Mouse (Mus musculus) midbrain, embryonic 16.5 days (tissue): ENCODE data around the gene Kcnh6. TPM values are rescaled to one million over a fixed set of nuclear protein-coding genes. Genes with fewer than 3 reads are reported as not detected.

ENCODE experiments used
- ATAC-seq: fragments of 200-750 bp; cut with Nextera tagmentation; 2 replicates; pipeline ENCODE4 v1.8.0; 2017; ENCODE audit warnings: moderate TSS enrichment
- H3K27ac ChIP-seq: fragments of 300-500 bp; sonication (generic); 2 replicates; pipeline ENCODE4 v1.5.1; 2014; ENCODE audit warnings: mild to moderate bottlenecking, low read length, mixed read lengths
- H3K27me3 ChIP-seq: fragments of 300-500 bp; sonication (generic); 2 replicates; pipeline ENCODE4 v1.6.1; 2014; ENCODE audit warnings: low read depth, low read length, mixed read lengths; ENCODE audit not compliant: control insufficient read depth, insufficient read depth
- H3K36me3 ChIP-seq: fragments of 300-500 bp; sonication (generic); 2 replicates; pipeline ENCODE4 v1.6.1; 2014; ENCODE audit warnings: mild to moderate bottlenecking, low read length, moderate library complexity, mixed read lengths; ENCODE audit not compliant: control insufficient read depth, insufficient read depth
- H3K4me1 ChIP-seq: fragments of 300-500 bp; sonication (generic); 2 replicates; pipeline ENCODE4 v1.6.1; 2014; ENCODE audit warnings: mild to moderate bottlenecking, low read length, mixed read lengths; ENCODE audit not compliant: control insufficient read depth, insufficient read depth
- H3K4me2 ChIP-seq: fragments of 300-500 bp; sonication (generic); 2 replicates; pipeline ENCODE4 v1.6.1; 2014; ENCODE audit warnings: mild to moderate bottlenecking, low read length, mixed read lengths
- H3K4me3 ChIP-seq: fragments of 300-500 bp; sonication (generic); 2 replicates; pipeline ENCODE4 v1.5.1; 2014; ENCODE audit warnings: low read depth, mild to moderate bottlenecking, low read length, moderate library complexity, mixed read lengths
- H3K9ac ChIP-seq: fragments of 300-500 bp; sonication (generic); 2 replicates; pipeline ENCODE4 v1.6.1; 2014; ENCODE audit warnings: low read depth, low read length, mixed read lengths
- H3K9me3 ChIP-seq: fragments of 300-500 bp; sonication (generic); replicated peaks from 2 replicates; pipeline ENCODE4 v1.6.1; 2014; ENCODE audit warnings: mild to moderate bottlenecking, low read length, mixed read lengths; ENCODE audit not compliant: control insufficient read depth, poor library complexity, severe bottlenecking
- WGBS: fragments of 180-500 bp; shearing (Covaris S2); extraction: QIAGEN DNeasy Blood & Tissue Kit; methylation state at CpG from one replicate; pipeline ENCODE4 v1.1.7; 2014; 5-methylcytosine and 5-hydroxymethylcytosine counted together
- polyA plus RNA-seq: library from polyadenylated mRNA; unstranded; fragments of >200 nt; fragmentation: Nextera tagmentation; extraction: Ambion mirVana; gene quantifications from 2 replicates; pipeline ENCODE4 v1.2.1, GENCODE M21; 2015

Kcnh6 gene
- polyA plus RNA-seq, 1 experiment from 2014 or later: 2.2 TPM

GRCm38 (mm10) chr11:106000062-106000461 is 7.9 kb upstream of the Kcnh6 start:
- Histone ChIP-seq H3K4me2 (no peak overlapping the region), H3K9me3 (no peaks in the 10 kb centered on the region), H3K27ac (no peak overlapping the region), H3K4me3 (no peak overlapping the region), H3K36me3 (no peaks in the 10 kb centered on the region), H3K4me1 (no peaks in the 10 kb centered on the region), H3K27me3 (no peaks in the 10 kb centered on the region), H3K9ac (no peak overlapping the region)
- no peak for ATAC-seq
- 93% methylated on average over 6 of the region's 6 CpGs for WGBS

GRCm38 (mm10) chr11:106001718-106002117 is 6.2 kb upstream of the Kcnh6 start:
- Histone ChIP-seq H3K9ac (no peak overlapping the region), H3K4me2 (no peak overlapping the region), H3K27ac (no peak overlapping the region), H3K4me1 (no peaks in the 10 kb centered on the region), H3K36me3 (no peaks in the 10 kb centered on the region), H3K27me3 (no peaks in the 10 kb centered on the region), H3K4me3 (no peak overlapping the region), H3K9me3 (no peaks in the 10 kb centered on the region)
- WGBS: 38% methylated on average over 4 of the region's 4 CpGs
- ATAC-seq: no peak

GRCm38 (mm10) chr11:106004576-106004975 is 3.3 kb upstream of the Kcnh6 start:
- Histone ChIP-seq H3K27me3 (peaks cover 2% of the 10 kb centered on the region; the same call in 1 of the 2 replicates), H3K4me3 (no peak overlapping the region), H3K9me3 (no peaks in the 10 kb centered on the region), H3K27ac (no peak overlapping the region), H3K4me1 (no peaks in the 10 kb centered on the region), H3K36me3 (no peaks in the 10 kb centered on the region), H3K9ac (no peak overlapping the region), H3K4me2 (no peak overlapping the region)
- no peak for ATAC-seq
- WGBS: 83% methylated on average over 1 of the region's 1 CpGs

GRCm38 (mm10) chr11:106005970-106006369 is 2.0 kb upstream of the Kcnh6 start:
- H3K4me2 ChIP-seq: no peak overlapping the region
- H3K9me3 ChIP-seq: no peaks in the 10 kb centered on the region
- no peak overlapping the region for H3K4me3 ChIP-seq
- no peaks in the 10 kb centered on the region for H3K36me3 ChIP-seq
- H3K27ac ChIP-seq: no peak overlapping the region
- no peak overlapping the region for H3K9ac ChIP-seq
- H3K27me3 ChIP-seq: peaks cover 2% of the 10 kb centered on the region; the same call in 1 of the 2 replicates
- no peak for ATAC-seq
- H3K4me1 ChIP-seq: no peaks in the 10 kb centered on the region
- 33% methylated on average over 5 of the region's 5 CpGs for WGBS

GRCm38 (mm10) chr11:106012711-106013110 is 4.8 kb downstream of the Kcnh6 start:
- no peak overlapping the region for H3K27ac ChIP-seq
- H3K9ac ChIP-seq: no peak overlapping the region
- no peak overlapping the region for H3K4me3 ChIP-seq
- H3K4me1 ChIP-seq: peaks cover 5% of the 10 kb centered on the region
- H3K4me2 ChIP-seq: no peak overlapping the region
- no peak for ATAC-seq
- WGBS: 57% methylated on average over 7 of the region's 7 CpGs
- H3K36me3 ChIP-seq: no peaks in the 10 kb centered on the region
- H3K27me3 ChIP-seq: peaks cover 2% of the 10 kb centered on the region; the same call in 1 of the 2 replicates
- H3K9me3 ChIP-seq: no peaks in the 10 kb centered on the region

GRCm38 (mm10) chr11:106013556-106014225 is 5.8 kb downstream of the Kcnh6 start:
- WGBS: 63% methylated on average over 11 of the region's 11 CpGs
- H3K4me3 ChIP-seq: no peak overlapping the region
- no peaks in the 10 kb centered on the region for H3K36me3 ChIP-seq
- no peak overlapping the region for H3K9ac ChIP-seq
- no peaks in the 10 kb centered on the region for H3K9me3 ChIP-seq
- no peak overlapping the region for H3K4me2 ChIP-seq
- ATAC-seq: peak; percentile 64; the same call in 1 of the 2 replicates
- peaks cover 5% of the 10 kb centered on the region for H3K4me1 ChIP-seq
- H3K27me3 ChIP-seq: peaks cover under 1% of the 10 kb centered on the region; the same call in 1 of the 2 replicates
- H3K27ac ChIP-seq: no peak overlapping the region

GRCm38 (mm10) chr11:106016440-106016839 is 8.5 kb downstream of the Kcnh6 start:
- Histone ChIP-seq H3K27me3 (no peaks in the 10 kb centered on the region), H3K4me1 (peaks cover 13% of the 10 kb centered on the region), H3K27ac (no peak overlapping the region), H3K9me3 (no peaks in the 10 kb centered on the region), H3K9ac (no peak overlapping the region), H3K4me2 (no peak overlapping the region), H3K36me3 (no peaks in the 10 kb centered on the region), H3K4me3 (no peak overlapping the region)
- ATAC-seq: no peak
- 83% methylated on average over 5 of the region's 5 CpGs for WGBS

- peak overlapping the region; percentile 84 for H3K27ac ChIP-seq
- peak; percentile 83 for ATAC-seq
- WGBS: under 1% methylated on average over 50 of the region's 50 CpGs
These were observed 12.3 kb downstream of the Kcnh6 start for GRCm38 (mm10) chr11:106020051-106020763.

GRCm38 (mm10) chr11:106025774-106026173 is 17.9 kb downstream of the Kcnh6 start:
- ATAC-seq: no peak
- no peaks in the 10 kb centered on the region for H3K9me3 ChIP-seq

More at GRCm38 (mm10) chr11:106020051-106020763, 12.3 kb downstream of the Kcnh6 start:
- no peaks in the 10 kb centered on the region for H3K9me3 ChIP-seq
- H3K36me3 ChIP-seq: no peaks in the 10 kb centered on the region
- peak overlapping the region; percentile 75 for H3K4me2 ChIP-seq
- H3K9ac ChIP-seq: peak overlapping the region; percentile 77
- peaks cover 8% of the 10 kb centered on the region for H3K4me1 ChIP-seq
- H3K4me3 ChIP-seq: peak overlapping the region; percentile 57
- H3K27me3 ChIP-seq: no peaks in the 10 kb centered on the region

More at GRCm38 (mm10) chr11:106025774-106026173, 17.9 kb downstream of the Kcnh6 start:
- Histone ChIP-seq H3K4me1 (peaks cover 6% of the 10 kb centered on the region), H3K4me3 (no peak overlapping the region), H3K36me3 (no peaks in the 10 kb centered on the region), H3K27ac (no peak overlapping the region), H3K9ac (no peak overlapping the region), H3K4me2 (no peak overlapping the region), H3K27me3 (no peaks in the 10 kb centered on the region)
- 87% methylated on average over 3 of the region's 3 CpGs for WGBS
